Mouse (Mus musculus) stomach, embryonic 16.5 days (tissue): Measurements from ENCODE around the gene Fam178b. TPM values are rescaled to one million over a fixed set of nuclear protein-coding genes. Genes with fewer than 3 reads are reported as not detected.
A peak's percentile ranks its signal among the peaks of the same experiment; 100 is the strongest.

ENCODE experiments used
- ATAC-seq: fragments of 200-750 bp; cut with Nextera tagmentation; 2 replicates; pipeline ENCODE4 v1.8.0; 2017; ENCODE audit warnings: moderate number of reproducible peaks, moderate TSS enrichment; ENCODE audit not compliant: insufficient read depth, low FRiP score
- H3K27ac ChIP-seq: fragments of 300-500 bp; sonication (generic); 2 replicates; pipeline ENCODE4 v1.5.1; 2014; ENCODE audit warnings: low read length
- H3K27me3 ChIP-seq: fragments of 300-500 bp; sonication (generic); 2 replicates; pipeline ENCODE4 v1.6.1; 2014; ENCODE audit warnings: low read length, control low read depth, mixed read lengths; ENCODE audit not compliant: control insufficient read depth, insufficient read depth
- H3K36me3 ChIP-seq: fragments of 300-500 bp; sonication (generic); 2 replicates; pipeline ENCODE4 v1.6.1; 2014; ENCODE audit warnings: low read length; ENCODE audit not compliant: control insufficient read depth, insufficient read depth
- H3K4me1 ChIP-seq: fragments of 300-500 bp; sonication (generic); 2 replicates; pipeline ENCODE4 v1.6.1; 2014; ENCODE audit warnings: low read length, control low read depth, mixed read lengths; ENCODE audit not compliant: control insufficient read depth, insufficient read depth
- H3K4me2 ChIP-seq: fragments of 300-500 bp; sonication (generic); 2 replicates; pipeline ENCODE4 v1.6.1; 2014; ENCODE audit warnings: low read depth, low read length, mixed read lengths
- H3K4me3 ChIP-seq: fragments of 300-500 bp; sonication (generic); replicated peaks from 2 replicates; pipeline ENCODE4 v1.5.1; 2014; ENCODE audit warnings: mild to moderate bottlenecking, low read length
- H3K9ac ChIP-seq: fragments of 300-500 bp; sonication (generic); 2 replicates; pipeline ENCODE4 v1.6.1; 2014; ENCODE audit warnings: low read length
- H3K9me3 ChIP-seq: fragments of 300-500 bp; sonication (generic); replicated peaks from 2 replicates; pipeline ENCODE4 v1.6.1; 2016; ENCODE audit warnings: low read length, control low read depth; ENCODE audit not compliant: control insufficient read depth
- whole genome bisulfite sequencing: fragments of 180-500 bp; shearing (Covaris S2); extraction: QIAGEN DNeasy Blood & Tissue Kit; methylation state at CpG from one replicate; pipeline ENCODE4 v1.1.7; 2014; 5-methylcytosine and 5-hydroxymethylcytosine counted together
- polyA plus RNA-seq: library from polyadenylated mRNA; unstranded; fragments of >200 nt; fragmentation: Nextera tagmentation; extraction: Ambion mirVana; gene quantifications from 2 replicates; pipeline ENCODE4 v1.2.1, GENCODE M21; 2015

Gene Fam178b
- polyA plus RNA-seq, 1 experiment from 2014 or later = 0.50 TPM

DNA sequence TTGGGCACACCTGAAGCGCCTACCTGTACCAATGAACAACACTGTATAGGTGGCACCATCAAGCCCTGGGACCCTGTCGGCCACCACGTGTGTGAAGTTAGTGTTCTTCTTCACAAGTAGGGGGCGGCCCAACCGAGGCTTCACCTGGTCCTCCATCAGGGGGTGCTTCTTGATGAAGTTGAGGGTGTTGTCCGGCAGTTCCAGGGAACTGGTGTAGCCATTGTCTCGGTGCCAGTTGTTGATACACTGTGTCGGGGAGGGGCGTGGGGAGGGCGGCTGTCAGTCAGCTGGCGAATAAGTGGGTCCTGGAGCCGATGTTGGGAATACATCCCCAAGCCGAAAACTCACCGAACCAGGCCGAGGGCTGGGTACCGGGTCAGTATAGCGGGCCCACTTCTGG, 131.1 kb downstream of the Fam178b start:
- no peak overlapping the region for H3K9ac ChIP-seq
- H3K9me3 ChIP-seq = no peaks in the 10 kb centered on the region
- H3K36me3 ChIP-seq = peaks cover 32% of the 10 kb centered on the region
- 87% methylated on average over 17 of the region's 17 CpGs for WGBS
- H3K4me3 ChIP-seq = no peak overlapping the region
- no peak overlapping the region for H3K4me2 ChIP-seq
- no peak for ATAC-seq
- no peaks in the 10 kb centered on the region for H3K27me3 ChIP-seq
- peaks cover 46% of the 10 kb centered on the region for H3K4me1 ChIP-seq
- no peak overlapping the region for H3K27ac ChIP-seq

GRCm38 (mm10) chr1:36550075-36550863, 132.7 kb downstream of the Fam178b start:
- no peak for ATAC-seq
- Histone ChIP-seq H3K4me3 (no peak overlapping the region), H3K9ac (no peak overlapping the region), H3K36me3 (peaks cover 32% of the 10 kb centered on the region), H3K4me1 (peaks cover 47% of the 10 kb centered on the region), H3K4me2 (no peak overlapping the region), H3K27me3 (no peaks in the 10 kb centered on the region), H3K9me3 (no peaks in the 10 kb centered on the region), H3K27ac (no peak overlapping the region)
- WGBS = 82% methylated on average over 20 of the region's 20 CpGs

DNA sequence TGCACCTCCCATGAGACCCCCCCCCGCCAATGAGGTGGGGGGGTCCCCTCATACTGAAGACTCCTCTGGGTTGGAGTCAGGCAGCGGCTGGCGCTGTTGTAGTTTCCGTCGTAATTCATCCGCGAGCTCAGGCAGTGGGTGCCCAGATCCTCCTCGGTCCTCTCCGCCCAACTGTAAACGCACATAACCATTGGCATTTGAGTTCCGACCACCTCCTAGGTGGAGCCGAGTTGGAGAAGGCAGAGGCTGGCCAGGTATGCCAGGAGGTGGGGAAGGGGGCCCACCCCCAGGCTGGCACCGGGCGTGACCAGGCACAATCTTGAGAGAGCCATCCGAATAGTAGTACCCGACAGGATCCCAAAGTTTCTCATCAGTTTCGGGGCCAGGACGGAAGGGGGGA, 133.5 kb downstream of the Fam178b start:
- H3K36me3 ChIP-seq = peaks cover 32% of the 10 kb centered on the region
- H3K9me3 ChIP-seq = no peaks in the 10 kb centered on the region
- H3K9ac ChIP-seq = peak overlapping the region; percentile 52
- H3K4me1 ChIP-seq = peaks cover 39% of the 10 kb centered on the region
- WGBS = 74% methylated on average over 18 of the region's 18 CpGs
- H3K27me3 ChIP-seq = no peaks in the 10 kb centered on the region
- H3K4me2 ChIP-seq = no peak overlapping the region
- no peak for ATAC-seq
- H3K4me3 ChIP-seq = no peak overlapping the region
- no peak overlapping the region for H3K27ac ChIP-seq

DNA sequence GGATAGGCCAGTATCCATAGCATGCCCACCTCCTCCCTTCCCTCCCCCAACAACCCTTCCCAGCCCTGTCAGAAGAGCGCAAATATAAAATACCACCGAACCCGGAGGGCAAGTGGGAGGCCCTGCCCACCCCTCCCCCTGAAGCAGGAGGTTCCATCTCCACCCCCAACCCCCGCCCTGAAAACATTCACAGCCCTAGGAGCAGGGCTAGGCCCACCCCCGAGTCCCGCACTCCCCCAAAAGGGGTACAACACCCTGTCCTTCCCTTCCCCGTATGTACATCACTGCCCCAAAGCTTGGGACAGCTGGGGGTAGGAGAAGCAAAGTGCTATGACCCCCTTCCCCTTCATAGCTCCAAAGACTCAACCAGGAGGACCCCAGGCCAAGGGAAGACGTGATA, 134.2 kb downstream of the Fam178b start:
- Histone ChIP-seq H3K27me3 (no peaks in the 10 kb centered on the region), H3K27ac (peak overlapping the region; percentile 74; the same call in 1 of the 2 replicates), H3K4me2 (no peak overlapping the region), H3K36me3 (peaks cover 31% of the 10 kb centered on the region), H3K9me3 (no peaks in the 10 kb centered on the region), H3K9ac (peak overlapping the region; percentile 52), H3K4me3 (no peak overlapping the region), H3K4me1 (peaks cover 36% of the 10 kb centered on the region)
- 39% methylated on average over 8 of the region's 8 CpGs for WGBS
- no peak for ATAC-seq

DNA sequence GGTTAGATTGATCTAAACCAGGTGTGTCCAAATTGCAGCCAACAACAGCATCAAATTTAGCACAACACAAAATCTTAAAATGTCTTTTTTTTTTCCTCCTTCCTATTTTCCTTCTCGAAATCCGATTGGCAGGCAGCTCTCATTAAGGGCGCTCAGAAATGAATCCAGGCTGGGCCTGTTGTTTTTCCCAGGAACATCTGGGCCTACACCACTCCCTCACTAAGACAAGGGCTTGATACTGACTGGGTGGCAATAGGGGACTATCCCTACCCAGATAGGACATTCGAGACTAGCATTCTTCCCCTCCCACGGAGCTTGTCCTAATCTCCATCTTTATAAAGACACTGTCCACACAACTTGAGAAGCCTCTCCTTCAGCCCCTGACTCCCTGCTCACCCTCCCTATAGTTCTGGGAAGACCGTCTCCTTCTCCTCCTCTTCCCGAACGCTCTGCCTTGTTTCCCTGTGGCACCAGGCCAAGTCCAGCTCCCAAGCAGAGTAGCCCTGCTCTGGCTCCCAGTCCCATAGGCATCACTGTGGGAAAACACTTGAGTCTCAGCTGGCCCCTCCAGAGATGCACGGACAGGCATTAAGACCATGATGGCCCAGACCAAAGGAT, 134.9 kb downstream of the Fam178b start:
- Histone ChIP-seq H3K9ac (no peak overlapping the region; the same call in 1 of the 2 replicates), H3K4me2 (no peak overlapping the region), H3K4me3 (no peak overlapping the region), H3K27me3 (no peaks in the 10 kb centered on the region), H3K9me3 (no peaks in the 10 kb centered on the region), H3K27ac (peak overlapping the region; percentile 74; the same call in 1 of the 2 replicates), H3K36me3 (peaks cover 25% of the 10 kb centered on the region), H3K4me1 (peaks cover 36% of the 10 kb centered on the region)
- WGBS = 36% methylated on average over 9 of the region's 9 CpGs
- ATAC-seq = no peak

- WGBS = under 1% methylated on average over 43 of the region's 43 CpGs
- Histone ChIP-seq H3K36me3 (peaks cover 20% of the 10 kb centered on the region), H3K9ac (peak within 1 kb of the TSS; percentile 88), H3K4me3 (peak within 1 kb of the TSS; percentile 82), H3K9me3 (no peaks in the 10 kb centered on the region), H3K27me3 (no peaks in the 10 kb centered on the region), H3K4me2 (peak within 1 kb of the TSS; percentile 86), H3K4me1 (peaks cover 36% of the 10 kb centered on the region), H3K27ac (peak within 1 kb of the TSS; percentile 82)
- ATAC-seq = peak; percentile 99
Measured at GRCm38 (mm10) chr1:36546888-36547471, 136.0 kb downstream of the Fam178b start, which contains the start of gene Ankrd39. TSS of gene Ankrd39 (minus strand) at chr1:36547445.

GRCm38 (mm10) chr1:36545845-36546600, 137.0 kb downstream of the Fam178b start:
- peaks cover 36% of the 10 kb centered on the region for H3K4me1 ChIP-seq
- H3K27ac ChIP-seq = peak overlapping the region; percentile 82; the same call in 1 of the 2 replicates
- no peak for ATAC-seq
- peak overlapping the region; percentile 88; the same call in 1 of the 2 replicates for H3K9ac ChIP-seq
- H3K4me3 ChIP-seq = peak overlapping the region; percentile 82
- peaks cover 20% of the 10 kb centered on the region for H3K36me3 ChIP-seq
- no peaks in the 10 kb centered on the region for H3K27me3 ChIP-seq
- peak overlapping the region; percentile 86 for H3K4me2 ChIP-seq
- no peaks in the 10 kb centered on the region for H3K9me3 ChIP-seq
- WGBS = 66% methylated on average over 19 of the region's 19 CpGs

DNA sequence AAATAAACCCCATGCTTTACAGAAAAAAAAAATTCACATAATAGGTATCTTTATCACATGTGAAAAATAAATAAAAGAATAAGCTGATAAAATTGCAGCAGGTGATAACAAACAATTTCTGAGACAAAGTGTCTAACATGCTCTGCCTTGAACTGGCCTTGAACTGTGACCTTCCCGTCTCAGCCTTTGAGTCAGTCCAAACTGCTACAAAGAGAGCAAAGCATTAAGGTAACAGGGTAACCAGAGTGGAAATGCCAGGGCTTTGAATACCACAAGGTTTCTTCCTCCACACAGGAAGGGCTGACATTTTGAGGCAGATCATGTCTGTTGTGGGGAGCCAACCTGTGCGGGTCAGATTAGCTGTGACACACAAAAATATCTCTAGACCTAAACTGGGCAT, 137.6 kb downstream of the Fam178b start:
- 56% methylated on average over 2 of the region's 2 CpGs for WGBS
- peaks cover 17% of the 10 kb centered on the region for H3K36me3 ChIP-seq
- H3K4me2 ChIP-seq = no peak overlapping the region

More for the DNA sequence above, 137.6 kb downstream of the Fam178b start:
- no peaks in the 10 kb centered on the region for H3K27me3 ChIP-seq
- no peak overlapping the region for H3K27ac ChIP-seq
- ATAC-seq = no peak
- H3K9ac ChIP-seq = no peak overlapping the region
- H3K4me3 ChIP-seq = no peak overlapping the region
- peaks cover 36% of the 10 kb centered on the region for H3K4me1 ChIP-seq
- H3K9me3 ChIP-seq = no peaks in the 10 kb centered on the region
